Mouse (Mus musculus): ENCODE data around the gene Car9.

The Car9 gene

DNA sequence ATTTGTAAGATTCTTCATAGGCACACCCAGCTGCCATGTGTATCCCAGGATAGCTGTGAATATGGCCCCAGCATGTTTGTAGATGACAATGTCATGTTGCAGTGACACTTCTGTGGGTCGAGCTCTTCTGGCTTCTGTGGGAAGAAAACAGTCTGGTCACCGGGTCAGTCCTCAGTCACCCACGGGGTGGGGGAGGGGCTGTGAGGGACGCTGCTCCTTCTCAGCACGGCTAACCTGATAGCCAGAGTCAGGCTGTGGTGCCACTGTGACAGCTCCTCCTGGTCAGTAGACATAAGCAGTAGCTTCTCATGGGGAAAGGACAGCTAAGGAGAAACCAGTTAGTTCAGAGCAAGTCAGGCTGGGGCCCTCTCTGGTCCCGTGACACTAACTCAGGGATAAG is 10.2 kb upstream of the Car9 start:
- DNase-seq = no peak

DNA sequence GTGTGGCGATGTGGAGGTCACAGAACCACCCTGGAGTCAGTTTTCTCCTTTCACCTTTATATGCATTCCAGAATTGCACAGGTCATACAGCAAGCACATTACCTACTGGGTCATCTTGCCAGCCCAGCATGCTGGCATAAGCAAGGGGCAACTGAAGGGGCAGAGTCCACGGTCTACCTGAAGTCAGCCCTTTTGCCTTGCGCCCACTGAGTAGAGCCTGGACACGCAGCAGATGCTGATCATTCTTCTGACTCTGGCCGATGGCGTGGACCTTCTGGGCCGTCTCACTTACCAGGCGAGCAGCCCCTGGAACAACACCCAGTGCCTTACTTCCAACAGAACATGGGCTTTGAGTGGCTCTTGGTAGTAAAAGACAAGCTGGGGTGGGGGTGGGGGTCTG is 9.4 kb upstream of the Car9 start:
- peak; percentile 52 for DNase-seq

DNA sequence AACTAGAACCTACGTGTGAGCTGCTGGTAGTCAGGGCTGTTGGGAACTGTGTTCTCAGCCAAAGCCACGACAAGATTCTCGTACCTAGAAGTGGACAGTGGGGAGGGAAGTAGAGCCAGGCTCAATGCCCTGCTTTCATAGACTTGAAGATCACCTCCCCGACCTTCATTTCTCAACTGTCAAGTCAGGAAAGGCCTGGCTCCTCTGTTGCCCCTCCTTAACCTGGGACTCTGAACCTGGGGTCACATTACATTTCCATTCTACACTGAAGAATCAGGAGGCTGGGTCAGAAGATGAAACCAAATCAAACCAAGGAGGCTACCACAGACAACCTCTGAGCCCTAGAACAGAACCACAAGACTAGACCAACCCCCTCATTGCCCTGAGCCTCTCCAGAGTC is 8.8 kb upstream of the Car9 start:
- DNase-seq = no peak

DNA sequence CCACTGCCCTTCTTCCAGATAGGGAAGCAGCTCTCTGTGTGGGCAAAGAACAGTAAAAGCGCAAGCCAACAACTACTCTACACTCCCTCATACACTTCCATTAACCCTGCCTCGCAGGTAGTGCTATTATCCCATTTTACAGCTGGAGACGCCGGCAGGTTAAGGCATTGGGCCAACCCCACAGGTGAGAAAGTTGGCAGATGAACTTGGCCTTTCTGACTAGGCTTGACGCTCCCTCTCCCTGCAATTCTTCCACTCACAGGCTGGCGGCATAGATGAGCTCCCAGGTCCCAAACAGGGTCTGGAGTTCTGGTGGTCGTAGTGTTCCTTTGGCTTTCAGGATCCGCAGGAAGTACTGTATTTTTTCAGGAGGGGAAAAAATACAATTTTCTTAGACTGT is 7.8 kb upstream of the Car9 start:
- no peak for DNase-seq

DNA sequence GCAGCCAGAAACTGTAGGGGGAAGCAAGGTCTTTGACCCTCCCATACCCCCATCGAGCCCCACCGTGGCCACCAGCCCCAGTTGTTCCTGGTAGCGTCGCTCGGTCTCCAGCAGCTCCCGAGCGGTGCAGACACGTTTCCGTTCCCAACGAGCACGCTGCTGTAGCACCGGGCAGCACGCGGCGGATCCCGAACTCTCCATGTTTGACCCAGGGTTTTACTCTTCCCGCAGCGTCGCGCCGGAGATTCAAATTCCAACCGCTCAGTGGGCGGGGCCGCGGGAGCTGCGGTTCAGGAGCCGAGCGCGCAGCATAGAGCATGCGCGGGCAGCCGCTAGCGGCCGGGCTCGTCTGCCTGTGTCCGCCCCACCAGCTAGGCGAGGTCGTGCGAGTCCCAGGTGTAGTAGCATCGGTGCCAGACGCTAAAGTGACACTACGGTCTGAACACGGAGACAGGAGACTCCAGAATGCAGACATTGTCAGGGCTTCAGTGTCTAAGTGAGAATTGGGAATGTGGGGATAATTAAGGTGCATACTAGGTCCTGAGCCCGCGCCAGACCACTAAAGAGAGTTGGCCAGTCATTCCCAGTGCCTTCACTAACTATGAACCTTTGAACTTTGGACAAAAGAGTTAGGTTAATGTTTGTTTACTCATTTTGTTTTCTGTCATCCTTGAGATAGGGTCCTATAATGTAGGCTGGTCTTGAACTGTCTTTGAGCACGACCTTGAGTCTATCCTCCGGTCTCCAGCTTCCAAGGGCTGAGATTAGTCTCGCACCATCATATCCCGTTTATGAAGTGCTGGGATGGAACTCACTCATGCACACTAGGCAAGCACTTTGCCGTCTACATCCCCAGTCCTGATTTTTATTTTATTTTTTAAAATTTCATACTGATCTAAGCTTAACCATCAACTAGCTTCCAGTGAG is 7.1 kb upstream of the Car9 start, which contains the start of gene Arhgef39:
Gene Arhgef39, minus strand, starts transcription at position 289 of the 927 bp plus-strand sequence.
- DNase-seq = peak; percentile 89

DNA sequence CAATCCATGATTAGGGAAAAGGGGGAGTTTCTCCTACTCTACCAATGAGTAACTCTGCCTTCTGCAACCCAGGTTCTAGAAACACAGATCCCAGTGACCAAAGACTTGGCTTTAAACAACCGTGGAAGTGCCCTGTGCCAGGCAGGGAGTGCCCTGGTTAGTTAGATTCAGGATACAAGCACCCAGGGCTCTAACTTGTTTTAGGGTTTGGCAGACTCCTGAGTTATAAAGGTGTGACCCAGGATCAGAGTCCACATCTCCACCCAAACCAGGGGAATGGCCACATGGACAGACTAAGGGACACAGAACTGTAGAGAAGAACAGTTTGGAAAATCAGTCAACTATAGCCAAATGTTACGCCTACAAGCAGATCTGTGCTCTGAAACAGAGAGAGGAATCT is 3.7 kb upstream of the Car9 start:
- peak; percentile 56 for DNase-seq

DNA sequence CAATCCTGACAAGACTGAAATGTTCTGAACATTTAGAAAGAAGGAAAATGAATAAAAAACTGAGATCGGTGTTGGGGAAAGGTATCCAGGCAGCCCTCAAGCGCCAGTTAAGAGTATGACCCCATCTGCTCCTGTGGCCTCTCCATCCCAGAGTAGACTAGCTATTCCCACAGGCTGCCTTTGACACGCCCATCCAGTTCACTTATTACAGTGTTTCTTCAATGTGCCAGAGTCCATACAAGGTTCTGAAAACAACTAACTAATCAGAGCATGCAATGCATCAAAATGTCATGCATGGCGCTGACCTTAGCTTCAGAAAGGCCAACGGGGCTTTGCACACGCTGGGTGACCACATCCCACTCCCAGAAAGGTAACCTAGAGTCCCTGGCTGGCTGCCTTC is 3.3 kb upstream of the Car9 start:
- DNase-seq = peak; percentile 43

DNA sequence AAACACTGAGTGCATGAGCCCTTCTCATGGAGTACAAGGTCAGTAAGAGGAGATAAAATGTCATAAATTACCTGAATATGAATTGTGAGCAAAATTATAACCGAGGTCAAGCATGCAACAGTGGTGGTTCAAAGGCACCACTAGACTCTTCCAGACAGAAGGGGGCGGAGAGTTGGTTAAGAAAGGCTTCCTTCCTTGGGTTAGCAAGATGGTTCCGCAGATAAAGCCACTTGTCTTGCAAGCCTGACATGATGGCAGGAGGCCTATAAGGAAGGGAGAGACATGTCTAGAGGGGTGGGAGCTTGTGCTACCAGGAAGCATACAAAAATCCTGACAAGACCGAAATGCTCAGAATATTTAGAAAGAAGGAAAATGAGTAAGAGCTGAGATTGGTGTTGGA is 2.5 kb upstream of the Car9 start:
- no peak for DNase-seq

DNA sequence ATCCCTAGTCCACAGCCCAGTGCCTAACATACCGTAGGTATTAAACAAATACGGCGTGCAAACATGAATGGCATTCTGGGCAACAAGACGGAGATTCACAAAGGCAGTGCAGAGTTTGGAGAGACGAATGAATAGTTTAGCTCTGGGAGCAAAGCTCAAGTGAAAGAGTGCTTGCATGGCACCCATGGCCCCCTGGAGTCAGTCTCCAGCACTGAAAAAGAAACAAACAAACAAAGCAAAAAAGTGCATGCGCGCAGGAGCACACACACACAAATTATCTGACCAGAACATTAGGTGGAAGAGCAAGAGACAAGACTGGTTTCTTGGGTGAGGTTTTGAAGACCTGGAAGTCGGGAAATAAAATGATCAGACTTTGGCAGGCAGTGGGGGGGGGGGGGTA is 692 bp upstream of the Car9 start:
- no peak for DNase-seq

DNA sequence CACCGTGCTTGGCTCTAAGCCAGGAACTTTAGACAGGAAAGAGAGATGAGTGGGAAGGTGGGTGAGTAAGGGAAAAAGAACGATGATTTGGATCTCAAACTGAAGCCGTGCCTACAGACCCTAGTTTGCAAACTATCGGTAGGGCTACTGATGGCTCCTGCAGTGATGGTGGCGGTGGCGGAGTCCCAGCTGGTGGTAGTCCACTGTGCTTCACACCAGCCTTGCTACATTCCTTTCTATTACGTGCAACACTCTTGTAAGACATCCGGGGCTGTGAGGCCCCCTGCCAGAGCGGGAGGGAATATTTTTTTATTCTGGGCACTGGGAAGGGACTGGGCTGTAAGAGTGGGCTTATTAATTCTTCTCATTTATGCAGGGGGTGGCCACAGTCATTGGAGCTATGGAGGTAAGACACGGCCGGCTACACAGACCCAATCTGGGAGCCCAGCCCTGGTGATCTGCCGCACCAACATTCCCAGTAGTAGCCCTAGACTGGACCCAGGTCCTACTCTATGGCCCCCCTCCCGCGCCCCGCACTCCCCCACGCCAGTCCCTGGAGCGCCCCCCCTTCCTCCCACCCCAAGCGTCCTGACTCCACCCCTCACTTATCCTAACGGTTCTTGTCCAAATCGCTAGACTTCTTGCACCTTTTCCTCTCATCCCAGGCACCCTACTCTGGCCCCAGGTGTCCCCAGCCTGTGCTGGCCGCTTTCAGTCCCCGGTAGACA is 1.3 kb downstream of the Car9 start:
- DNase-seq = peak; percentile 29

DNA sequence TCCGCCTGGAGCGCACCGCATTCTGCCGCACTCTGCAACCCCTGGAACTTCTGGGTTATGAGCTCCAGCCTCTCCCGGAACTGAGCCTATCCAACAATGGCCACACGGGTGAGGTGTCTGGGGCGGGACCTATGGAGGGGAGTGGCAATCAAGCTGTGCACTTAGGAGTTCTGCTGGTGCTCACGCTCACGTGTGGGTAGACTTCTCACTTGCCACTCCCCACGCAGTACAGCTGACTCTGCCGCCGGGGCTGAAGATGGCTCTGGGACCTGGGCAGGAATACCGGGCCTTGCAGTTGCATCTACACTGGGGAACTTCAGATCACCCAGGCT is 1.9 kb downstream of the Car9 start:
- peak; percentile 65 for DNase-seq

DNA sequence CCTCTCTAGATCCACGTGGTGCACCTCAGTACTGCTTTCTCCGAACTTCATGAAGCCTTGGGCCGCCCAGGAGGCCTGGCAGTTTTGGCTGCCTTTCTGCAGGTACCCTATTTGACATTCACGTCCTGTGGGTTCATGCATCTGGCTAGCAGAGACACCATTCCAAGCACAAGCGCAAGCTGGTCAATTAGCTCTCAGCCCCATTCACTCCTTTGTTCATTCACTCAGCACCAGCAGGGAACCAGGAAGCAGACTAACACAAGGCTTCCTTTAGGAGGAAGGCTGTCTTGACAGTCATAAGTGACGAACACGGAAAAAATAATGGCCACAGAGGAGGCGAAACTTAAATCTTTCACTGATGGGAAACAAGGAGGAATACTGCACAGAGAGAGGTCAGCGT is 2.3 kb downstream of the Car9 start:
- DNase-seq = no peak

DNA sequence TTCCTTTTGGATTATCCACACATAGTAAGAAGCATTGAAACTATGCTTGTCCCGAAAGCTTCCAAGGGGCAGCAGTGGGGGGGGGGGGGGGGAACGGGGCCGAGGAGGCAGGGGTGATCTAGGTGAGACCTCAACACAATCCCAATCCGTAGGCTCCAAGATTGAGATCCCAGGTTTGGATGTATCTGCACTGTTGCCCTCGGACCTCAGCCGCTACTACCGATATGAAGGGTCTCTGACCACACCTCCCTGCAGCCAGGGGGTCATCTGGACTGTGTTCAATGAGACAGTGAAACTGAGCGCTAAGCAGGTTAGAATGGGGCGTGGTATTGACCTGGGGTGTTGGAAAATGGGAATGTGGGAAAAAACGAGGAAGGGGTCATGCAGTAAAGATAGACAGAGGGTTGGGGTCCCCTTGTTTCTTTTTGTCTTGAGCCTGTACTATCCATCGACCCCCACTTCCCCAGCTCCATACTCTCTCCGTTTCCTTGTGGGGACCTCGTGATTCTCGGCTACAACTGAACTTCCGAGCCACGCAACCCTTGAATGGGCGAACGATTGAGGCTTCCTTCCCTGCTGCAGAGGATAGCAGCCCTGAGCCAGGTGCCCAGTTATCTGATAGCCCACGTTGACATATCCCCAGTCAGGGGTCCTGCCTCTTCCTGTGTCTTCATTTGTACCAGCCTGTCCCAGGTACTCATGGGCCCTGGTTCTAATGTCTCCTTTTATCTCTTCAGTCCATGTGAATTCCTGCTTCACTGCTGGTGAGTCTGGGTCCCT is 5.1 kb downstream of the Car9 start:
- DNase-seq = no peak

DNA sequence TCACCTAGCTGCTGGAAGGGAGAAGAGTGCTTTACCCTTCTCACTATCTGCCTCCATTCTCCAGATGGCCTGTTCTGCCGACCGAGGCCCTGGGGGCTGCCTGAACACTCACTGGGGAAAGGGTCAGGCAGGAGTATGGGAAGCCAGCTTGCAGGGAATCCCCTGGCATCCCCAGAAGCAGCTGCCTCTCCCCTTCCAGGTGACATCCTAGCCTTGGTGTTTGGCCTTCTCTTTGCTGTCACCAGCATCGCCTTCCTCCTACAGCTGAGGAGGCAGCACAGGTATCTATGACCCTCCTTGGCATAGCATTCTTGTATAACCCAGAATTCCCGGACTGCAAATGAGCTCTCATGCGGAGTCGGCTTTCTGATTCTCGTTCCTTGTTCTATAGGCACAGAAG is 5.9 kb downstream of the Car9 start:
- no peak for DNase-seq

DNA sequence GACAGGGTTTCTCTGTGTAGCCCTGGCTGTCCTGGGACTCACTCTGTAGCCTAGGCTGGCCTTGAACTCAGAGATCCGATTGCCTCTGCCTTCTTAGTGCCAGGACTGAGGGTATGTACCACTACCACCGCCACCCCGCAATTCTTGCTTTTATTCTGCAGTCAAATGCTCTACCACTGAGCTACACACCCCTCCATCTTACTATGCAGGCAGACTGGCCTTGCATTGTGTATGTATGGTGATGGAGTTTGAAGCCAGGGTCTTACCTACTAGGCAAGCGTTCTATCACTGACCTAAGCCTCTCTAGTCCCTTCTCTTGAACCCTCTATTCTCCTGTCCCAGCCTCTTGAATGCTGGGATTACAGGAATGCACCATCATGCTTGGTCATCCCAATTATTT is 6.5 kb downstream of the Car9 start:
- no peak for DNase-seq

DNA sequence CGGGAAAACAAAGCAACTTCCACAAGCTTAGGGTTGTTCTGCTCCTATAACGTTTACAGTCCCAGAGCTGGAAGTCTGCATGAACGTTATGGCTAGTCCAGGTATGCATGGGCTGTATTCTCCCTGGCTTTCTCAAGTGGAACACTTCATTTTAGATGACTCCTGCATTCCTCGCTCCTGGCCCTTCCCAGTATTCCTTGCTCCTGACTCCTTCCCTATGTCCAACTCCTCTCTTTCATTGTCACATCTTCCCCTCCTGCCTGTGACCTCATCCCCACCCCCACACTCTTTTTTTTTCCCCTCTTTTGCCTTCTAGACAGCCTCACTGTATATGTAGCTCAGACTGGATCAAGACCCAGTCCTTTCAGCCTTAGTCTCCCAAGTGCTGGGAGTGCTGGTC is 7.0 kb downstream of the Car9 start:
- no peak for DNase-seq

DNA sequence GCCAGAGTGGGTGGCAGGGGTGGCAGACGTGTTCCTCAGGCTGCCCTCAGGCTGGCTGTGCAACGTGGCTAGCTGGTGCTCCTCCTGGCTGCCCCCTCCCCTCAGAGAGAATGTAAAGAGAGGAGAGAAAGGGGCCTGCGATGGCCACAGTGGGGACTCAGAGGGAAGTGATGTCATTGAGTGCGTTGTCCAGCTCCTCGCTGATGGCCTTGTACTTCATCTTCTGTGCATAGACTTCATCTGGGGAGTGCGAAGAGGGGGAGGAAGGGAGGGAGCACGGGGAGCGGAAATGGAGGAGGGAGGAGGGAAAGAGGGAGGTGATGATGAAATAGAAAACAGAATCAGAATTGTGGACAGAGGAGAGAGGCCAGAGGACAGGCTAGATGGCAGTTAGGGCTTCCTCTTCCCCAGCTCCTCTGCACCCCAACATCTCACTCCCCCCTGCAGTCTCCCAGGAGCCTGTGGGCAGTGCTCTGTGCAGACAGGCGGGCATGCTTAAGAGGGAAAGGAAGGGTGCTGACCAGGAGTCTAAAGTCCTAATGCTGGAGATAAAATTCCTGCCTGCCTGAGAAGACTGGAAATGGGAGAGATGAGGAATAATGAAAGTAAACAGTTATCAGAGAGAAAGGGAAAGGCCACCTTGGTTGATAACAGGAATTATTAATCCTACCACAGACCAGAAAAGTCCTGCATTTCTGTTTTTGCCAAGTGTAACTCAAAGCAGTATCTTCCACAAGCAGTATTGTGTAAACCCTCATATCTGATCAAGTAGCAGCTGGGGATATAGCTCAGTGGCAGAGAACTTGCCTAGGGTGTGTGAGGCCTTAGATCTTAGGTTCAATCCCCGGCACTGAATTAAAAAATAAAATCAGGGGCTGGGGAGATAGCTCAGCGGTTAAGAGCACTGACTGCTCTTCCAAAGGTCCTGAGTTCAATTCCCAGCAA is 9.3 kb downstream of the Car9 start:
- no peak for DNase-seq

DNA sequence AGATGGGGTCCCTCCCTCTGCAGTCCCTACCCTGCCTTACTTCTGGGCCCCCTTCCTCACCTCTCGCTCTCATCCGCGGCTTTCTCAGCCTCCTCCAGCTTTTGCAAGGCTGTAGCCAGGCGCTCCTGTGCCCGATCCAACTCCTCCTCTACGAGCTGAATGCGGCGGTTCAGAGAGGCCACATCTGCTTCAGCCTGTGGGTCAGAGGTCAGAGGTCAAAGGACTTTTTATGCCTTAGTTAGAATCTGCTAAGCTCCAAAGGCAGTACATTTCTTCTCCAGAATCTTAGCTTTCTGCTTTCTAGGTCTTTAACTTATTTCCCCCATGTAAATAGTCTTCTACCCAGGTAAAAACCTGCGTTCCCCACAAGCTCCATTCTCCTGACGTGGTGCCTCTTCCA is 12.8 kb downstream of the Car9 start:
- no peak for DNase-seq

DNA sequence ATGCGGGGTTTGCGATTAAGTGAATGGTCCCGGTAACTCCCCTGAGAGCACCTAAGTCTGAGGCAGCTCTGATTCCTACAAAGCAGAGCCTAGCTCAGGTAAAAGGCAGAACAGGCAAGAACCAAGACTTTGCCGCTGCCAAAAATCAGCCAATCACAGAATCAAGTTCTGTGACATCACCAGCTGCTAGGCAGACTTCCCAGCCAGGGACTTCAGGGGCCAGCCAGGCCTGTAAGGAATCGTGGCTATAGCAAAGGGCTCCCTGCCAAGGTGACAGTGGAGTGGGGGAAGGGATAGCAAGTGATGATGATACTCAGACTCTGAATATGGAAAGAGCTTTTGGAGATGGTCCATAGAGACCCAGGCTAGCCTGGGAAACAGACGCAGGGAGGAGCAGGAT is 13.2 kb downstream of the Car9 start:
- DNase-seq = peak; percentile 93

DNA sequence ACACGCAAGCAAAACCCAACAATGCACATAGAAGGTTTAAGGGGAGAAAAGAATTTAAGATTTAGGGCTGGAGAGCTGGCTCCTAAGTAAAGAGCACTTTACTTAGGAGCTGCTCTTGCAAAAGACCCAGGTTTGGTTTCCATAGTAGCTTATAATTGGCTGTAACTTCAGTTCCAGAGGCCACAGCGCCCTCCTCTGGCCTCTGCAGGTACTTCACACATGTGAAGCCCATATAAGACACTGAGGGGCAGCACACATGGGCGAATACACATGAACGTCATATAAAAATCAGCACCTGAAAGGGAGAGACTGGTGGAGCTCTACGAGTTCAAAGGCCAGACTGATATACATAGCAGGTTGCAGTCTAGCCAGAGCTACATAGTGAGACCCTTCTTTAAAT is 21.1 kb downstream of the Car9 start:
- no peak for DNase-seq

DNA sequence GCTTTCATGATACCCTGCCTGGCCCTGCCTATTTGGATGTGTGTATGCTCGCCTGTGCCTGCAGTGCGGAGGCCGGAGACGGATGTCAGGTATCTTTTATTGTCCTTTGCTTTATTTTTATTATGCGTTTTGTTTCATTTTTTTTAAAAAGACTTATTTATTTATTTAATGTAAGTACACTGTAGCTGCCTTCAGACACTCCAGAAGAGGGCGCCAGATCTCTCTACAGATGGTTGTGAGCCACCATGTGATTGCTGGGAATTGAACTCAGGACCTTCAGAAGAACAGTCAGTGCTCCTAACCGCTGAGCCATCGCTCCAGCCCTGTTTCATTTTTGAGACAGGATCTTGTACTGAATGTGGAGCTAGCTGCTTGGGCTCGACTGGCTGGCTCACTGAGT is 21.7 kb downstream of the Car9 start:
- DNase-seq = no peak

DNA sequence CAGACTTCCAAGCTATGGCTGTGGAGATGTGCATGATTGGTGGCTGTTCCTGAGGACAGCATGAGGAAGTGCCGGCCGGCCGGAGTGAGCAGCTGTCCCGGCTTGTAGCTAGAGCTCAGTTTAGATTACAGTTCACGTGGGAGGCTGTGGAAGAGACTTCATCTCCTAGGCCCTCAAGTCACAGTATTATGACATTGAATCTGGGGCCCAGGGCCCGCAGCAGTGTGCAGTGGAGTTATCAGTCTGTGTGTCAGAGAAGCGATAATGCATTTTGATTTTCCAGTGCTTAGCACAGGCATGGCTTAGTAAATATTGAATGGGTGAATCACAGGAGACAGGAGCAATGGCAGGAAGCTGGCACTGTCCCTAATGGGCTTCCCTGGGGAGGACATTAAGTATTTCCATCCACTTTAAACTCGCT is 23.3 kb downstream of the Car9 start:
- DNase-seq = no peak
